Mouse (Mus musculus) bone marrow macrophage, adult 2 months (primary cell): Measurements from ENCODE around the gene Wee1.

ENCODE experiments used
- CTCF ChIP-seq: IDR thresholded peaks from 2 replicates; pipeline ENCODE4 v1.5.1; 2012; ENCODE audit warnings: low read depth, mild to moderate bottlenecking, low read length, moderate library complexity
- POLR2A ChIP-seq: IDR thresholded peaks from 2 replicates; pipeline ENCODE4 v1.6.1; 2012; ENCODE audit warnings: mild to moderate bottlenecking, low read depth, low read length, borderline replicate concordance

DNA sequence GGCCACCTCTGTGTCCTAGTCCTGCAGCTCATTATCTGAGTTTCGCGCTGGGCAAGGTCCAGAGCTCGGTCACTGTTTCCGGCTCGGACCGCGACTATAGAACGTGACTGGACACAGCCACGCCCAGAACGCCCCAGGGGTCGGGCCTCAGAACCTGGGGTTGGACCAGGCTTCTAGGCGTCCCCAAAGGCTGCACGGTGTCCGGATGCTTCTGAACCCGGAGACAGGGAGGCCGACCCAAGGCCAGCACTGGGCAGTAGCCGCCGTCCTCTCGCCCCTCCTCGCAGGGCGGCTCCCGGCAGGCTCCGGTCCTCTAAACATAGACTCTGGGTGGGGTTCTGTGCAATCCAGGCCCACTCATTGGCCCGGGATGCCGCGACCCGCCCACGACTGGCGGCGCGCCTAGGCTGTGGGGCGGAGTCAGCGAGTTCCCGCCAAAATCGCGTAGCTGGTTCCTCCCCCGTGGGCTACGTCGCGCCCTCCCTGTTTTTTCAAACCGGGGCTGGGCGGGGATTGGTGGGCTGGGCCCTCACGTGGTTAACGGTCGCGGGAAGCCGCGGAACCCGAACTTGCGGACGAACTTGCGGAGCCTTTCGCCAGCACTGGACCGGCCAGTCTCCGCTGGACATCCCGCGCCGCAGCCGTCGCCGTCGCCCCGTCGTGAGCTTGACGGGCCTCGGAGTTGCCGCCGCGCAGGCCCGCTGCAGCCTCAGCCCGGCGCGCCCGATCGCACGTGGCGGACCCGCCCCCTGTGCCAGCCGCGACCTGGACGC is at the start of gene Wee1:
- TF ChIP-seq POLR2A (no peak), CTCF (no peak)
